Mouse (Mus musculus): ENCODE measurements at regions not wholly inside any gene's neighbourhood (a gene's known extent, or its start where the extent isn't known, plus 50 kb on each side); places are given as distances from the start of the nearest gene placed in this dataset.

DNA sequence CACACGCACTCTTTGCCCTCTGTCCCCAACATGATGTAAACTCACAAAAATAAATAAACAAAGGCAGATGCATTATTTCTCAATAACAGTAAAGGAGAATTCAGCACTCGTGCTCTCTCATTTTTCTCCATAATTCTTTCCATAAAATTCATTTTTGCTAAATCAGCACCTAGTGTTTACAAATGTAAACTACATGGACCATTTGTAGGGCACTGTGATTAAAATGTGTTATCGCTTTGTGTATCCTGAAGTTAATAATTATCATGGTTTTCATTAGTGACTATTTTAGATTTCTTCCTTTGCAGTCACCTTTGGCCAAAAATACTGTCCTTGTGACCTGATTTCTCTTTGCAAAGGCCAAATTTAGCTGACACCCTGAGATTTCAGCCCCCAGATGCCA, 61.0 kb upstream of the Ppm1b start:
- no peak for TF ChIP-seq CTCF (IDR thresholded peaks at IDR 0.05; ENCODE audit: insufficient read depth, low read length)
- no peak for TF ChIP-seq POLR2A (IDR thresholded peaks at IDR 0.05; ENCODE audit: borderline replicate concordance, extremely low read depth, low read depth, low read length)

Measured in lung, adult 2 months (tissue).